Mouse (Mus musculus) gastrocnemius, adult 2 months (tissue): ENCODE measurements around the gene Slc13a1. TPM values are rescaled to one million over a fixed set of nuclear protein-coding genes. Genes with fewer than 3 reads are reported as not detected.

Experiments used
- DNase-seq: peaks from one replicate; pipeline ENCODE4 v3.0.0; 2022
- H3K27ac ChIP-seq: fragments of 200-600 bp; 2 replicates; pipeline ENCODE4 v1.8.1; 2022; ENCODE audit warnings: mild to moderate bottlenecking
- H3K4me3 ChIP-seq: fragments of 200-600 bp; 2 replicates; pipeline ENCODE4 v1.8.1; 2022; ENCODE audit warnings: mild to moderate bottlenecking, moderate library complexity
- CTCF ChIP-seq: fragments of 200-600 bp; IDR thresholded peaks from 2 replicates; pipeline ENCODE4 v1.8.1; 2022; ENCODE audit warnings: antibody characterized with exemption, mild to moderate bottlenecking, moderate library complexity
- intact Hi-C: fragments of 180-260 bp; cut with DNase I; formaldehyde crosslinking; loops from one replicate; pipeline ENCODE4 v1.15.1; 2025
- microRNA-seq: library from miRNA; unstranded; fragments of <30 nt; microRNA quantifications from one replicate; pipeline ENCODE4 v1.2.0, GENCODE M21; 2021
- total RNA-seq, 2 experiments: library from RNA; stranded (reverse); gene quantifications; 2 replicates each; pipeline ENCODE4 v1.2.3; 2021

Gene Slc13a1
- total RNA-seq, 2 experiments from 2014 or later: 0.08 TPM; not detected in 1

DNA sequence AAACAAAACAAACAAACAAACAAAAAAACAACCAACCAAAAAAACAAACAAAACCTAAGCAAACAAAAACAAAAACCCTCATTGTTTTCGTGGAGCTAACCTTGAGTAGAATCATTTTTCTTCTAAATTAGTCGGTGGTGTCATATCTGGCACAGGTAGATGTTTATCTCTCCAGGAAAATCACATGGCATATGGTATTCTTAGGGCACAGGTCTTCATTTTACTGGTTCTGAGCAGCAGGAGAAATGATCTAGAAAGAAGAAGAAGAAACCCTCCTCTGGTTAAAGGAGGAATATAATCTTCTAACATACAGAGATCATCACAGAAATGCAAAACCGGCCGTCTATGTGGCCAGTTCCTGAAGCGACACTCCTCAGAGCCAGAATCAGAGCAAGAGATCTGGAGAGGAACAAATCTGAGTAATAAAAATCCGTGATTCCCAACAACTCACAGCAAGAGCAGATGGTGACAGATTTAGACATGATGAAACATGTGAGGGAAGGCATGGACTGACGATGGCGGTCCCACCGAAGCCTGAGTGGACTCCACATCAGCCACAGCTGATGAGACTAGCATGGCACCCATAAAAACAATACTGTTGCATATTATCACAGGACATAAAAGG is 113.7 kb downstream of the Slc13a1 start:
- intact Hi-C loops: no loop called here
- no peak overlapping the region for H3K27ac ChIP-seq
- DNase-seq: no peak
- no peak overlapping the region for H3K4me3 ChIP-seq
- no peak for TF ChIP-seq CTCF

DNA sequence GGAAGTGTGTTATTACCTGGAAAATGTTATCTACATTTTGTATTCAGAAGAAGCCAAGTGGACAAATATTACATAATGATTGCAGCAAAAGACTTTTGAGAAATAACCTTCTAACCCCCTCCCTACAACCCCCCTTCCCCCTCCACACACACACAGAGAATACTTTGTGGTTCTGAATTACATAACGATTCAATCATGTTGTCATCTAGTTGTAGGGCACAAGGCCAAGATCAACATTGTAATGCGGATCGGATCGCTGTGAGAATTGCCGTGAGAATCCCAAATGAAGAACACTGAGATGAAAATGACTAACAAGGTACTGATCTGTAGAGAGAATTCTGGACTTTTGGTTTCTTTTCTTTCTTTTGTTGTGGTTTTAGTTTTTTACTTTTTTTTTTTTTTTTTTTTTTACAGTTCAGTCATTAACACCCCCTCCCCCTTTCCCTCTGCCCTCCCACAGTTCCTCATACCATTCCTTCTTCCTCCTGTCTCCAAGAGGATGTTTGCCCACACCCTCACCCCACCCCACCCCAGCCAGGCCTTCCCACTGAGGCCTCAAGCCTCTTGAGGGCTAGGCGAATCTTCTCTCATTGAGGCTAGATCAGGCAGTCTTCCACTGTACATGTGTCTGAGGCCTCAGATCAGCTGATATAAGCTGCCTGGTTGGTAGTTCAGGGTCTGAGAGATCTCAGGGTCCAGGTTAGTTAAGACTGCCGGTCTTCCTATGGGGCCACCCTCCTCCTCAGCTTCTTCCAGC is 120.7 kb downstream of the Slc13a1 start:
- no peak for DNase-seq
- no peak overlapping the region for H3K4me3 ChIP-seq
- no peak for TF ChIP-seq CTCF
- no peak overlapping the region for H3K27ac ChIP-seq
- intact Hi-C loops: no loop called here

DNA sequence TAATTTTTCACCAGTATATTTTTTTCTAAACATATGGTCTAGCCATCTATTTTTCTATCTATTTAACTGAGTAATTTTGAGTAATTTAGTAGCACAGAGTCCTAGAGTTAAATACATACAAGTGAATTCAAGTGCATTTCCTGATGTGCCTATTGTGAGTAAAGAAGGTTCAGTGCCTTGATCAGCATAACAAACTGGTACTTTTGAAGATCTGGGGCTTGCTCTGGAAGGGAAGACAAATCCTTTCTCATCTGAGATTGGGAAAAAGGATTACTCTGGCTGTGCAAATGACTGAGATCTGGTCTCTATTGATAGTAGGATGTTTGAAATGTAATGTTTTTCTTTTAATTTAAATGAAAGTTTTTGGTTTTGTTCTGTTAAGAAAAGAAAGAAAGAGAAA is 124.4 kb downstream of the Slc13a1 start:
- Histone ChIP-seq H3K27ac (no peak overlapping the region), H3K4me3 (no peak overlapping the region)
- DNase-seq: no peak
- no peak for TF ChIP-seq CTCF
- intact Hi-C loops: no loop called here

Small RNAs within 50 kb of the gene (microRNA-seq; reads per million reads assigned to microRNA genes)
- gene Gm26386: not detected

Other genes with a start within 250 kb of the Slc13a1 start
- gene Tas2r118, start 198.0 kb downstream of the Slc13a1 start, total RNA-seq: not detected